Mouse (Mus musculus): Measurements from ENCODE around the gene Mmp23. TPM values are rescaled to one million over a fixed set of nuclear protein-coding genes. Genes with fewer than 3 reads are reported as not detected.
"Not testable (repeated sequence)": the region's sequence is repeated elsewhere in the genome, so short reads cannot be mapped to it uniquely, and the experiment has no call there.

Mmp23 gene
- polyA plus RNA-seq, 1 experiment: 1.8 TPM

GRCm38 (mm10) chr4:155675991-155676390 lies 22.8 kb upstream of the Mmp23 start:
- H3ac ChIP-seq (ENCODE audit: control insufficient read depth, insufficient read length): no peak overlapping the region
- no peak for TF ChIP-seq MYOG (IDR thresholded peaks at IDR 0.05; ENCODE audit: control insufficient read depth in 1 of 3, insufficient read depth in 1 of 3, insufficient read length in 2 of 3, low read depth in 2 of 3)
- no peak for TF ChIP-seq USF1 (IDR thresholded peaks at IDR 0.05; ENCODE audit: low read depth)
- no peak for TF ChIP-seq E2F4 (IDR thresholded peaks at IDR 0.05; ENCODE audit: insufficient read depth)
- TF ChIP-seq TCF12 (IDR thresholded peaks at IDR 0.05; ENCODE audit: insufficient read depth, poor library complexity, severe bottlenecking): no peak
- TF ChIP-seq POLR2AphosphoS2 (IDR thresholded peaks at IDR 0.05; ENCODE audit: insufficient read length, low read depth): no peak
- no peak for TF ChIP-seq TCF3 (IDR thresholded peaks at IDR 0.05; ENCODE audit: insufficient read length, low read depth)
- TF ChIP-seq CEBPB (IDR thresholded peaks at IDR 0.05; ENCODE audit: insufficient read depth, poor library complexity, severe bottlenecking): no peak
- TF ChIP-seq POLR2A (IDR thresholded peaks at IDR 0.05; ENCODE audit: insufficient read length, low read depth): no peak
- TF ChIP-seq REST (IDR thresholded peaks at IDR 0.05; ENCODE audit: insufficient read depth, insufficient read length): no peak
- no peak for TF ChIP-seq MYOD1 (IDR thresholded peaks at IDR 0.05; ENCODE audit: control insufficient read depth in 1 of 3, insufficient read length in 2 of 3, low read depth in 2 of 3)
- no peak for TF ChIP-seq SRF (IDR thresholded peaks at IDR 0.05; ENCODE audit: control insufficient read depth, insufficient read length, low read depth)
- TF ChIP-seq MAX (IDR thresholded peaks at IDR 0.05; ENCODE audit: low read depth): no peak
- H3K36me3 ChIP-seq (ENCODE audit: control insufficient read depth, insufficient read depth): no peaks in the 10 kb centered on the region
- no peak overlapping the region for H3K4me3 ChIP-seq
- H3K4me2 ChIP-seq (ENCODE audit: low read depth): no peak overlapping the region
- no peaks in the 10 kb centered on the region for H3K27me3 ChIP-seq (ENCODE audit: control insufficient read depth, insufficient read depth, insufficient read length)
- no peaks in the 10 kb centered on the region for H3K79me2 ChIP-seq (ENCODE audit: control insufficient read depth, insufficient read depth)

DNA sequence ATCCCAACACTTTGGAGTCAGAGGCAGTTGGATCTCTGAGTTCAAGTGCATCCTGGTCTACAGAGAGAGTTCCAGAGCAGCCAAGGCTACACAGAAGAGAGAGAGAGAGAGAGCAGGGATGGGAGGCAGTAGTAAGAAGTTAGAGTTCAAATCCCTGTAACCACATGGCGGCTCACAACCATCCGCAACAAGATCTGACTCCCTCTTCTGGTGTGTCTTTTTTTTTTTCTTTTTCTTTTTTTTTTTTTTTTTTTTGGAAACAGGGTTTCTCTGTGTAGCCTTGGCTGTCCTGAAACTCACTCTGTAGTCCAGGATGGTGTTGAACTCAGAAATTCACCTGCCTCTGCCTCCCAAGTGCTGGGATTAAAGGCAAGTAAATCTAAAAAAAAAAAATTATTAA lies 18.9 kb upstream of the Mmp23 start:
- Histone ChIP-seq H3K4me3 (no peak overlapping the region), H3K36me3 (ENCODE audit: control insufficient read depth, insufficient read depth) (no peaks in the 10 kb centered on the region), H3K27me3 (ENCODE audit: control insufficient read depth, insufficient read depth, insufficient read length) (no peaks in the 10 kb centered on the region), H3K4me2 (ENCODE audit: low read depth) (no peak overlapping the region), H3ac (ENCODE audit: control insufficient read depth, insufficient read length) (no peak overlapping the region), H3K79me2 (ENCODE audit: control insufficient read depth, insufficient read depth) (no peaks in the 10 kb centered on the region)
- TF ChIP-seq TCF12 (IDR thresholded peaks at IDR 0.05; ENCODE audit: insufficient read depth, poor library complexity, severe bottlenecking): no peak
- TF ChIP-seq CEBPB (IDR thresholded peaks at IDR 0.05; ENCODE audit: insufficient read depth, poor library complexity, severe bottlenecking): no peak
- no peak for TF ChIP-seq USF1 (IDR thresholded peaks at IDR 0.05; ENCODE audit: low read depth)
- TF ChIP-seq POLR2AphosphoS2 (IDR thresholded peaks at IDR 0.05; ENCODE audit: insufficient read length, low read depth): no peak
- TF ChIP-seq MYOD1 (IDR thresholded peaks at IDR 0.05; ENCODE audit: control insufficient read depth in 1 of 3, insufficient read length in 2 of 3, low read depth in 2 of 3): no peak
- no peak for TF ChIP-seq POLR2A (IDR thresholded peaks at IDR 0.05; ENCODE audit: insufficient read length, low read depth)
- no peak for TF ChIP-seq REST (IDR thresholded peaks at IDR 0.05; ENCODE audit: insufficient read depth, insufficient read length)
- no peak for TF ChIP-seq MYOG (IDR thresholded peaks at IDR 0.05; ENCODE audit: control insufficient read depth in 1 of 3, insufficient read depth in 1 of 3, insufficient read length in 2 of 3, low read depth in 2 of 3)
- no peak for TF ChIP-seq E2F4 (IDR thresholded peaks at IDR 0.05; ENCODE audit: insufficient read depth)
- TF ChIP-seq SRF (IDR thresholded peaks at IDR 0.05; ENCODE audit: control insufficient read depth, insufficient read length, low read depth): no peak
- TF ChIP-seq TCF3 (IDR thresholded peaks at IDR 0.05; ENCODE audit: insufficient read length, low read depth): no peak
- TF ChIP-seq MAX (IDR thresholded peaks at IDR 0.05; ENCODE audit: low read depth): no peak

GRCm38 (mm10) chr4:155670236-155670635 lies 17.1 kb upstream of the Mmp23 start:
- Histone ChIP-seq H3K4me3 (peak overlapping the region; percentile 91), H3K36me3 (ENCODE audit: control insufficient read depth, insufficient read depth) (peaks cover 11% of the 10 kb centered on the region)
- not testable (repeated sequence) for H3K27me3 ChIP-seq (ENCODE audit: control insufficient read depth, insufficient read depth, insufficient read length); H3K79me2 ChIP-seq (ENCODE audit: control insufficient read depth, insufficient read depth); H3K4me2 ChIP-seq (ENCODE audit: low read depth); H3ac ChIP-seq (ENCODE audit: control insufficient read depth, insufficient read length)

DNA sequence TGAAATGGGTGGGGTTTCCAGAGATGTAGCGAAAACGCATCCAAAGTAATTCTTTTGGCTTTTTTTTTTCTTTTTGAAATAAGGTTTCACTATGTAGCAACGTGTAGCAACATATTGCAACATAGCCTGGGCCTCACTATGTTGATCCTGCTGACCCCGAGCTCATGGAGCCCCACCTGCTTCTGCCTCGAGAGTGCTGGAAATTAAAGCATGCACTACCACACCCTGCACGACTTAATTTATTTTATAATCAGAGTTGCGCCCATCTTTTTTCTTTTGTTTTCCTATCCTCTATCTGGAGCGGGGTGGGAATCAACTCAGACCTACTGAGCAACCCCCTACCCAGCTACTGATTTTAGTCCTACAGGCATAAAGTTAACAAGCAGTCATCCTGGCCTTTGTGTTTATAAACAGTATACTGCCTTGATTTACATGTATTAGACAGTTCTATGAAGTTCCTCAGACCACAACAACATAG lies 16.5 kb upstream of the Mmp23 start:
- Histone ChIP-seq H3K27me3 (ENCODE audit: control insufficient read depth, insufficient read depth, insufficient read length) (no peaks in the 10 kb centered on the region), H3K4me3 (peak overlapping the region; percentile 91), H3ac (ENCODE audit: control insufficient read depth, insufficient read length) (peak overlapping the region; percentile 78), H3K79me2 (ENCODE audit: control insufficient read depth, insufficient read depth) (no peaks in the 10 kb centered on the region), H3K36me3 (ENCODE audit: control insufficient read depth, insufficient read depth) (peaks cover 15% of the 10 kb centered on the region), H3K4me2 (ENCODE audit: low read depth) (peak overlapping the region; percentile 82)
- TF ChIP-seq POLR2AphosphoS2 (IDR thresholded peaks at IDR 0.05; ENCODE audit: insufficient read length, low read depth) (no peak), TCF3 (IDR thresholded peaks at IDR 0.05; ENCODE audit: insufficient read length, low read depth) (no peak), SRF (IDR thresholded peaks at IDR 0.05; ENCODE audit: control insufficient read depth, insufficient read length, low read depth) (no peak), TCF12 (IDR thresholded peaks at IDR 0.05; ENCODE audit: insufficient read depth, poor library complexity, severe bottlenecking) (no peak), MYOD1 (IDR thresholded peaks at IDR 0.05; ENCODE audit: control insufficient read depth in 1 of 3, insufficient read length in 2 of 3, low read depth in 2 of 3) (no peak), POLR2A (IDR thresholded peaks at IDR 0.05; ENCODE audit: insufficient read length, low read depth) (no peak), MYOG (IDR thresholded peaks at IDR 0.05; ENCODE audit: control insufficient read depth in 1 of 3, insufficient read depth in 1 of 3, insufficient read length in 2 of 3, low read depth in 2 of 3) (no peak), REST (IDR thresholded peaks at IDR 0.05; ENCODE audit: insufficient read depth, insufficient read length) (no peak)

- no peaks in the 10 kb centered on the region for H3K79me2 ChIP-seq (ENCODE audit: control insufficient read depth, insufficient read depth)
- H3K27me3 ChIP-seq (ENCODE audit: control insufficient read depth, insufficient read depth, insufficient read length): no peaks in the 10 kb centered on the region
- H3ac ChIP-seq (ENCODE audit: control insufficient read depth, insufficient read length): peak within 1 kb of the TSS; percentile 78
- H3K4me3 ChIP-seq: peak within 1 kb of the TSS; percentile 91
- peaks cover 15% of the 10 kb centered on the region for H3K36me3 ChIP-seq (ENCODE audit: control insufficient read depth, insufficient read depth)
- TF ChIP-seq MAX (IDR thresholded peaks at IDR 0.05; ENCODE audit: low read depth) (no peak), REST (IDR thresholded peaks at IDR 0.05; ENCODE audit: insufficient read depth, insufficient read length) (no peak), USF1 (IDR thresholded peaks at IDR 0.05; ENCODE audit: low read depth) (peak; percentile 13), SRF (IDR thresholded peaks at IDR 0.05; ENCODE audit: control insufficient read depth, insufficient read length, low read depth) (peak; percentile 29), POLR2A (IDR thresholded peaks at IDR 0.05; ENCODE audit: insufficient read length, low read depth) (peak; percentile 37), TCF12 (IDR thresholded peaks at IDR 0.05; ENCODE audit: insufficient read depth, poor library complexity, severe bottlenecking) (no peak), MYOD1 (IDR thresholded peaks at IDR 0.05; ENCODE audit: control insufficient read depth in 1 of 3, insufficient read length in 2 of 3, low read depth in 2 of 3) (peak in 1 of 3 experiments; percentile 27), POLR2AphosphoS2 (IDR thresholded peaks at IDR 0.05; ENCODE audit: insufficient read length, low read depth) (no peak), MYOG (IDR thresholded peaks at IDR 0.05; ENCODE audit: control insufficient read depth in 1 of 3, insufficient read depth in 1 of 3, insufficient read length in 2 of 3, low read depth in 2 of 3) (peak in 1 of 3 experiments; percentile 12), CEBPB (IDR thresholded peaks at IDR 0.05; ENCODE audit: insufficient read depth, poor library complexity, severe bottlenecking) (no peak), TCF3 (IDR thresholded peaks at IDR 0.05; ENCODE audit: insufficient read length, low read depth) (no peak), E2F4 (IDR thresholded peaks at IDR 0.05; ENCODE audit: insufficient read depth) (no peak)
- H3K4me2 ChIP-seq (ENCODE audit: low read depth): peak within 1 kb of the TSS; percentile 82
Measured at GRCm38 (mm10) chr4:155668689-155669597, 15.8 kb upstream of the Mmp23 start, which contains the start of gene Mib2. Gene Mib2, minus strand, starts transcription at chr4:155669198.
